ENCODE assay signal across 23 mouse cellular contexts in genomic region chr16:40709574-40709973, GRCm38 (mm10).
DNase-seq lines count a peak whose midpoint lies in the region; ATAC-seq and TF ChIP-seq lines count a peak whose summit lies in the region.
"Had no signal": no experiment of that assay in that cellular context is flagged by ENCODE, and none has a peak within 500 bp of the region (broad histone marks: within the 10 kb centered on the region; RNA-seq: fewer than 3 reads in every experiment).

No protein-coding gene starts in this region.

- H3K4me1 ChIP-seq in hindbrain, embryonic 12.5 days: no peaks in the 10 kb centered on the region; the same call in 1 of the 2 replicates
- H3K4me1 ChIP-seq in hindbrain, embryonic 14.5 days (replicated peaks; ENCODE audit: control insufficient read depth, insufficient read depth, low read length): peaks cover 25% of the 10 kb centered on the region; the same call in 1 of the 2 replicates
- peaks cover 22% of the 10 kb centered on the region; the same call in 1 of the 2 replicates for H3K4me1 ChIP-seq in midbrain, embryonic 14.5 days (ENCODE audit: control insufficient read depth, insufficient read depth, low read length)
- no peaks in the 10 kb centered on the region for H3K4me1 ChIP-seq in midbrain, embryonic 11.5 days (ENCODE audit: control insufficient read depth, insufficient read depth, low read length)
- H3K4me1 ChIP-seq in liver, embryonic 13.5 days (replicated peaks): peaks cover 8% of the 10 kb centered on the region
- no peaks in the 10 kb centered on the region for H3K4me1 ChIP-seq in thymus, adult 2 months (replicated peaks; ENCODE audit: control insufficient read depth, insufficient read depth, low read length)
- H3K4me1 ChIP-seq: hindbrain, embryonic 10.5 days; midbrain, embryonic 10.5 days; stomach, embryonic 15.5 days had no signal

- no peak overlapping the region for H3K9ac ChIP-seq in hindbrain, embryonic 12.5 days
- no peak overlapping the region for H3K9ac ChIP-seq in hindbrain, embryonic 14.5 days
- H3K9ac ChIP-seq in midbrain, embryonic 14.5 days (replicated peaks; ENCODE audit: low read length): no peak overlapping the region
- H3K9ac ChIP-seq in midbrain, embryonic 11.5 days (ENCODE audit: low read length): no peak overlapping the region
- no peak overlapping the region for H3K9ac ChIP-seq in liver, embryonic 13.5 days
- H3K9ac ChIP-seq: embryonic facial prominence, embryonic 13.5 days; lung, embryonic 14.5 days; stomach, embryonic 15.5 days had no signal

- no peaks in the 10 kb centered on the region for H3K36me3 ChIP-seq in hindbrain, embryonic 12.5 days
- no peaks in the 10 kb centered on the region for H3K36me3 ChIP-seq in hindbrain, embryonic 14.5 days (replicated peaks; ENCODE audit: control insufficient read depth, insufficient read depth)
- no peaks in the 10 kb centered on the region for H3K36me3 ChIP-seq in midbrain, embryonic 14.5 days (ENCODE audit: control insufficient read depth, insufficient read depth, low read length)
- no peaks in the 10 kb centered on the region for H3K36me3 ChIP-seq in midbrain, embryonic 11.5 days (ENCODE audit: control insufficient read depth, insufficient read depth, low read length)
- no peaks in the 10 kb centered on the region for H3K36me3 ChIP-seq in liver, embryonic 13.5 days
- H3K36me3 ChIP-seq in thymus, adult 2 months (ENCODE audit: control insufficient read depth, insufficient read depth, low read length): no peaks in the 10 kb centered on the region
- H3K36me3 ChIP-seq: embryonic facial prominence, embryonic 13.5 days; hindbrain, embryonic 10.5 days; midbrain, embryonic 10.5 days; stomach, embryonic 15.5 days had no signal

- no peak overlapping the region; the same call in 1 of the 2 replicates for H3K27ac ChIP-seq in hindbrain, embryonic 12.5 days
- no peak overlapping the region for H3K27ac ChIP-seq in hindbrain, embryonic 14.5 days
- H3K27ac ChIP-seq in midbrain, embryonic 14.5 days (replicated peaks; ENCODE audit: low read depth, low read length): no peak overlapping the region
- no peak overlapping the region for H3K27ac ChIP-seq in midbrain, embryonic 11.5 days (ENCODE audit: low read depth, low read length)
- H3K27ac ChIP-seq in liver, embryonic 13.5 days: peak overlapping the region; percentile 80
- no peak overlapping the region for H3K27ac ChIP-seq in thymus, adult 2 months (ENCODE audit: control insufficient read depth, insufficient read depth, low read length)
- H3K27ac ChIP-seq: embryonic facial prominence, embryonic 13.5 days; hindbrain, embryonic 10.5 days; kidney, postnatal 0 days; midbrain, embryonic 10.5 days; stomach, embryonic 15.5 days had no signal

- no peaks in the 10 kb centered on the region for H3K27me3 ChIP-seq in hindbrain, embryonic 12.5 days
- no peaks in the 10 kb centered on the region for H3K27me3 ChIP-seq in hindbrain, embryonic 14.5 days (ENCODE audit: control insufficient read depth, insufficient read depth, low read length)
- H3K27me3 ChIP-seq in midbrain, embryonic 14.5 days (ENCODE audit: control insufficient read depth, insufficient read depth, low read length): no peaks in the 10 kb centered on the region
- H3K27me3 ChIP-seq in midbrain, embryonic 11.5 days (ENCODE audit: control insufficient read depth, insufficient read depth, low read length): no peaks in the 10 kb centered on the region
- H3K27me3 ChIP-seq in liver, embryonic 13.5 days: no peaks in the 10 kb centered on the region
- no peaks in the 10 kb centered on the region for H3K27me3 ChIP-seq in thymus, adult 2 months (ENCODE audit: control insufficient read depth, insufficient read depth, low read length)
- H3K27me3 ChIP-seq: embryonic facial prominence, embryonic 13.5 days; stomach, embryonic 15.5 days had no signal

- H3K4me3 ChIP-seq in hindbrain, embryonic 12.5 days: no peak overlapping the region
- no peak overlapping the region for H3K4me3 ChIP-seq in hindbrain, embryonic 14.5 days (replicated peaks; ENCODE audit: low read length)
- H3K4me3 ChIP-seq in midbrain, embryonic 14.5 days (replicated peaks; ENCODE audit: low read depth, low read length): no peak overlapping the region
- H3K4me3 ChIP-seq in midbrain, embryonic 11.5 days (ENCODE audit: low read depth, low read length): no peak overlapping the region
- no peak overlapping the region for H3K4me3 ChIP-seq in liver, embryonic 13.5 days (replicated peaks)
- H3K4me3 ChIP-seq in thymus, adult 2 months (ENCODE audit: control insufficient read depth, insufficient read depth, low read length): no peak overlapping the region
- H3K4me3 ChIP-seq: embryonic facial prominence, embryonic 13.5 days; hindbrain, embryonic 10.5 days; midbrain, embryonic 10.5 days; stomach, embryonic 15.5 days had no signal

- H3K9me3 ChIP-seq in hindbrain, embryonic 12.5 days (replicated peaks): no peaks in the 10 kb centered on the region
- no peaks in the 10 kb centered on the region for H3K9me3 ChIP-seq in hindbrain, embryonic 14.5 days (ENCODE audit: control insufficient read depth, low read length)
- H3K9me3 ChIP-seq in midbrain, embryonic 14.5 days (ENCODE audit: control insufficient read depth, low read length): no peaks in the 10 kb centered on the region
- H3K9me3 ChIP-seq in midbrain, embryonic 11.5 days (ENCODE audit: control insufficient read depth, low read length): no peaks in the 10 kb centered on the region
- H3K9me3 ChIP-seq in liver, embryonic 13.5 days (replicated peaks): no peaks in the 10 kb centered on the region
- H3K9me3 ChIP-seq: embryonic facial prominence, embryonic 13.5 days; hindbrain, embryonic 10.5 days; midbrain, embryonic 10.5 days; stomach, embryonic 15.5 days had no signal

- DNase-seq in hindbrain, embryonic 14.5 days (ENCODE audit: low spot score): no peak
- DNase-seq in midbrain, embryonic 14.5 days: no peak
- no peak for DNase-seq in midbrain, embryonic 11.5 days (ENCODE audit: low spot score, missing footprints)
- DNase-seq in liver, embryonic 13.5 days: no peak
- DNase-seq in thymus, adult 2 months: no peak
- no peak for DNase-seq in lung, postnatal 36 days
- DNase-seq: adrenal gland, adult 8-10 months; B cell, adult 2 months; cerebellum, adult 2 months; cerebellum, postnatal 14 days; heart, postnatal 14 days; kidney, adult 2 months; layer of hippocampus, postnatal 36 days; lung, postnatal 14 days; right cerebral cortex, postnatal 25 days; thymus, postnatal 25 days had no signal

- no peak for TF ChIP-seq POLR2A in thymus, adult 2 months (IDR thresholded peaks at IDR 0.05; ENCODE audit: control insufficient read depth, extremely low read depth, insufficient read depth, low read length, poor library complexity)

- ATAC-seq in hindbrain, embryonic 12.5 days (ENCODE audit: low FRiP score): 0 out of 2 replicates have a peak, but pooled peaks have one; percentile 21
- ATAC-seq in hindbrain, embryonic 14.5 days (ENCODE audit: low FRiP score): no peak
- ATAC-seq in midbrain, embryonic 14.5 days (ENCODE audit: low FRiP score, low TSS enrichment): 0 out of 2 replicates have a peak, but pooled peaks have one; percentile 11
- ATAC-seq in midbrain, embryonic 11.5 days (ENCODE audit: low FRiP score): no peak
- ATAC-seq in liver, embryonic 13.5 days (ENCODE audit: low read depth): peak; percentile 85

- TF ChIP-seq CTCF in thymus, adult 2 months (IDR thresholded peaks at IDR 0.05; ENCODE audit: borderline replicate concordance, control insufficient read depth, extremely low read depth, insufficient read depth, low read length, poor library complexity): no peak

- 59% methylated on average over 4 of the region's 4 CpGs for WGBS in hindbrain, embryonic 12.5 days
- WGBS in hindbrain, embryonic 14.5 days: 47% methylated on average over 4 of the region's 4 CpGs
- 58% methylated on average over 4 of the region's 4 CpGs for WGBS in midbrain, embryonic 14.5 days
- WGBS in midbrain, embryonic 11.5 days: 74% methylated on average over 4 of the region's 4 CpGs
- 18% methylated on average over 4 of the region's 4 CpGs for WGBS in liver, embryonic 13.5 days (ENCODE audit: insufficient replicate concordance)
- WGBS in thymus, adult 2 months: 69% methylated on average over 4 of the region's 4 CpGs

- no peak overlapping the region for H3K4me2 ChIP-seq in hindbrain, embryonic 12.5 days (replicated peaks)
- H3K4me2 ChIP-seq in hindbrain, embryonic 14.5 days (replicated peaks): no peak overlapping the region
- H3K4me2 ChIP-seq in midbrain, embryonic 14.5 days (ENCODE audit: low read length): no peak overlapping the region
- no peak overlapping the region for H3K4me2 ChIP-seq in midbrain, embryonic 11.5 days
- H3K4me2 ChIP-seq in liver, embryonic 13.5 days: peak overlapping the region; percentile 15; the same call in 1 of the 2 replicates
- H3K4me2 ChIP-seq: embryonic facial prominence, embryonic 13.5 days; lung, embryonic 14.5 days; stomach, embryonic 15.5 days had no signal

Comparison
In these comparisons a context has a peak if more than half of its experiments do, and no peak if none do; other contexts are left out.
1. ATAC-seq: peak in hindbrain, embryonic 12.5 days (single experiment), midbrain, embryonic 14.5 days (single experiment) and liver, embryonic 13.5 days (single experiment); none in hindbrain, embryonic 14.5 days (single experiment) and midbrain, embryonic 11.5 days (single experiment).